Mouse (Mus musculus) erythroblast, embryonic 14.5 days (primary cell): ENCODE data around the gene Slc6a9.

ENCODE experiments used
- GATA1 ChIP-seq: IDR thresholded peaks from 2 replicates; pipeline ENCODE4 v1.6.1; 2012; ENCODE audit warnings: low read length, inconsistent platforms, mixed read lengths
- TAL1 ChIP-seq: IDR thresholded peaks from 3 replicates; pipeline ENCODE4 v1.6.1; 2012; ENCODE audit warnings: low read length, inconsistent platforms, mixed read lengths

DNA sequence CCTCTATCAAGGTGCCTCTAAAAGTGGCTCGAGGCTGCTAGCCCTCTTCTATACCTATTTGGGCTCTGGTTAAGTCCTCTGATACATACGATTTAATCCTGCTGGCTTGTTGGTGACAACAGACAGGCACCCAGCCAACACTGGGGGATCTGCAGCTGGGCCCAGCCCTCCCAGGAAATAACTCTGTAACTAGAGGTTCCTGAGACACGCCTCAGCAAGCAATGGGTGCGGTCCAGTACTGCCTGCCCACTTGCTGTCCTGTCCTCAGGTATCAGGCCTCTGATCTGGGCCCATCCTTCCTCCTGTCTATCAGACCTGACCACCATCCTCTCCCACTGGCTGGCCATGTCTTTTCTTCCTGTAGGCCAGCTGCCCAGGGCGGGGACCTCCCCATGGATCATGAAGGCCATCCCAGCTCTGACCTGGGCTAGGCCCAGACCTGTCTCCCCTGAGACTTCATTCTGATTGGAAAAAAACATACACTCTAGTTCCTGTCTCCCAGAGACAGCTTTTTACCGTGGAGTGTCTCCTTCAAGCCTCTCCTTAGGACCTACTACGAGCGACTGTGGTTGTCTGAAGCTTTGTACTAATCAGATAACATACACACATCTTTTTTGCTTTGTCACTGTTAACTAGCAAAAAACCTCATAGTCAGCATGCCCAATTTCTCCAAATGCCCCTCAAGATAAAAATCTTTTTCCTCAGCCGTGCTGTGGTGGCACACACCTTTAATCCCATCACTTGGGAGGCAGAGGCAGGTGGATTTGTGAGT, 2.2 kb upstream of the Slc6a9 start:
- TF ChIP-seq TAL1 = no peak; the same call in 2 of the 3 replicates
- TF ChIP-seq GATA1 = peak; percentile 91
